ENCODE assay signal across 26 mouse cellular contexts in the genomic region with DNA sequence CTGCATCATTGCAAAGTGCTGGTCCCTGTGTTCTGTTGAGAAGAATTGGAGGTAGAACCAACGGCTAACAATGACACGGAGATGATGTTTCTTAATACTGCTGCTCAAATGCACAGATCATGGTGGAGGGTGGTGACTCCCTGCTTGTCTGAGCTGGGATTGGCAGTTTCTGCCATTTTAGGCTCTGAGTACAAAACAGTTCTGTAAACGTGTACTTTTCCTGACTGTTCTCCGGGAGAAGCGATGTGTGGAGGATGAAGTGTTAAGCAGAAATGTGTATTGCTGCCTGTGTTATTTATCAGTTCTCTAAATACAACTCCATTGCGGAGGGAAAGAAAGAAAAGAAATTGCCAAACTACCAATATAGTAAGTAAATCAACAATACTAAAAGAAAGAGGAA.
"Had no signal": no experiment of that assay in that cellular context is flagged by ENCODE, and none has a peak within 500 bp of the region (broad histone marks: within the 10 kb centered on the region; RNA-seq: fewer than 3 reads in every experiment).

No protein-coding gene starts in this region.

- H3K4me1 ChIP-seq: embryonic facial prominence, embryonic 10.5 days; embryonic facial prominence, embryonic 12.5 days; embryonic facial prominence, embryonic 13.5 days; embryonic facial prominence, embryonic 15.5 days; forebrain, embryonic 10.5 days; forebrain, embryonic 12.5 days; forebrain, embryonic 13.5 days; forebrain, embryonic 15.5 days had no signal

- H3K27ac ChIP-seq: embryonic facial prominence, embryonic 10.5 days; embryonic facial prominence, embryonic 12.5 days; embryonic facial prominence, embryonic 13.5 days; embryonic facial prominence, embryonic 15.5 days; forebrain, embryonic 10.5 days; forebrain, embryonic 12.5 days; forebrain, embryonic 13.5 days; forebrain, embryonic 15.5 days; gastrocnemius, adult 2 months; heart, adult 2 months had no signal

- H3K9ac ChIP-seq: embryonic facial prominence, embryonic 12.5 days; embryonic facial prominence, embryonic 13.5 days; embryonic facial prominence, embryonic 15.5 days; forebrain, embryonic 12.5 days; forebrain, embryonic 13.5 days; forebrain, embryonic 15.5 days; forebrain, postnatal 0 days had no signal

- H3K27me3 ChIP-seq: embryonic facial prominence, embryonic 12.5 days; embryonic facial prominence, embryonic 13.5 days; embryonic facial prominence, embryonic 15.5 days; forebrain, embryonic 12.5 days; forebrain, embryonic 13.5 days; forebrain, embryonic 15.5 days had no signal

- H3K4me3 ChIP-seq: embryonic facial prominence, embryonic 10.5 days; embryonic facial prominence, embryonic 12.5 days; embryonic facial prominence, embryonic 13.5 days; embryonic facial prominence, embryonic 15.5 days; erythroblast, embryonic 14.5 days; forebrain, embryonic 10.5 days; forebrain, embryonic 12.5 days; forebrain, embryonic 13.5 days; forebrain, embryonic 15.5 days; gastrocnemius, adult 2 months; heart, adult 2 months had no signal

- DNase-seq: cerebellum, adult 8-10 months; cerebellum, adult 9-10 months; cerebellum, adult 9-11 months; cerebellum, postnatal 25 days; cerebellum, postnatal 36 days; embryo, embryonic 11 days; forebrain, postnatal 0 days; gastrocnemius, adult 2 months; gastrocnemius, postnatal 10 days; gastrocnemius, postnatal 14 days; gastrocnemius, postnatal 25 days; gastrocnemius, postnatal 36 days; heart, adult 11 months; heart, adult 18-20 months; heart, adult 2 months had no signal

- ATAC-seq: forebrain, embryonic 13.5 days; forebrain, embryonic 14.5 days; forebrain, embryonic 15.5 days; forebrain, embryonic 16.5 days; forebrain, postnatal 0 days had no signal

- H3K4me2 ChIP-seq: embryonic facial prominence, embryonic 12.5 days; embryonic facial prominence, embryonic 13.5 days; embryonic facial prominence, embryonic 15.5 days; forebrain, embryonic 12.5 days; forebrain, embryonic 13.5 days; forebrain, embryonic 15.5 days had no signal

- H3K9me3 ChIP-seq: embryonic facial prominence, embryonic 12.5 days; embryonic facial prominence, embryonic 13.5 days; embryonic facial prominence, embryonic 15.5 days; forebrain, embryonic 10.5 days; forebrain, embryonic 12.5 days; forebrain, embryonic 15.5 days had no signal

- H3K36me3 ChIP-seq: embryonic facial prominence, embryonic 10.5 days; embryonic facial prominence, embryonic 12.5 days; embryonic facial prominence, embryonic 13.5 days; embryonic facial prominence, embryonic 15.5 days; forebrain, embryonic 10.5 days; forebrain, embryonic 12.5 days; forebrain, embryonic 15.5 days had no signal
